Mouse (Mus musculus) limb, embryonic 14.5 days (tissue): ENCODE data around the gene Tbc1d17. TPM values are rescaled to one million over a fixed set of nuclear protein-coding genes. Genes with fewer than 3 reads are reported as not detected.

Source experiments
- ATAC-seq: fragments of 200-750 bp; cut with Nextera tagmentation; 2 replicates; pipeline ENCODE4 v1.8.0; 2017; ENCODE audit warnings: low read depth, moderate number of reproducible peaks, moderate TSS enrichment; ENCODE audit not compliant: low FRiP score
- DNase-seq: peaks from one replicate; pipeline ENCODE4 v3.0.0-alpha.2; 2015; ENCODE audit warnings: low spot score
- H3K27ac ChIP-seq: fragments of 300-500 bp; sonication (generic); replicated peaks from 2 replicates; pipeline ENCODE4 v1.5.1; 2014; ENCODE audit warnings: low read depth, mild to moderate bottlenecking, low read length, moderate library complexity, mixed read lengths
- H3K27me3 ChIP-seq: fragments of 300-500 bp; sonication (generic); 2 replicates; pipeline ENCODE4 v1.6.1; 2014; ENCODE audit warnings: low read length, mixed read lengths; ENCODE audit not compliant: control insufficient read depth, insufficient read depth
- H3K36me3 ChIP-seq: fragments of 300-500 bp; sonication (generic); 2 replicates; pipeline ENCODE4 v1.6.1; 2014; ENCODE audit warnings: mild to moderate bottlenecking, low read length, moderate library complexity, mixed read lengths; ENCODE audit not compliant: control insufficient read depth, insufficient read depth
- H3K4me1 ChIP-seq: fragments of 300-500 bp; sonication (generic); 2 replicates; pipeline ENCODE4 v1.6.1; 2014; ENCODE audit warnings: antibody characterized with exemption, low read length, mixed read lengths; ENCODE audit not compliant: control insufficient read depth, insufficient read depth
- H3K4me2 ChIP-seq: fragments of 300-500 bp; sonication (generic); replicated peaks from 2 replicates; pipeline ENCODE4 v1.6.1; 2014; ENCODE audit warnings: low read depth, mild to moderate bottlenecking, low read length, moderate library complexity; ENCODE audit not compliant: severe bottlenecking
- H3K4me3 ChIP-seq: fragments of 300-500 bp; sonication (generic); replicated peaks from 2 replicates; pipeline ENCODE4 v1.5.1; 2014; ENCODE audit warnings: low read length
- H3K9ac ChIP-seq: fragments of 300-500 bp; sonication (generic); 2 replicates; pipeline ENCODE4 v1.6.1; 2014; ENCODE audit warnings: mild to moderate bottlenecking, low read depth, low read length, moderate library complexity; ENCODE audit not compliant: severe bottlenecking
- H3K9me3 ChIP-seq: fragments of 300-500 bp; sonication (generic); 2 replicates; pipeline ENCODE4 v1.6.1; 2016; ENCODE audit warnings: low read length; ENCODE audit not compliant: control insufficient read depth
- POLR2A ChIP-seq: fragments of 200-500 bp; IDR thresholded peaks from 2 replicates; pipeline ENCODE4 v1.8.0; 2012; ENCODE audit warnings: inconsistent platforms, mild to moderate bottlenecking, moderate library complexity, borderline replicate concordance; ENCODE audit not compliant: insufficient read depth, insufficient read length; ENCODE audit errors: extremely low read depth
- WGBS: fragments of 180-500 bp; shearing (Covaris S2); extraction: QIAGEN DNeasy Blood & Tissue Kit; methylation state at CpG from one replicate; pipeline ENCODE4 v1.1.7; 2014; 5-methylcytosine and 5-hydroxymethylcytosine counted together
- polyA plus RNA-seq, 2 experiments: library from polyadenylated mRNA; depleted of rRNA in 1 of 2; stranded (reverse) in 1 of 2; unstranded in 1 of 2; fragments of >200 nt; fragmentation: Nextera tagmentation in 1 of 2; extraction: Ambion mirVana in 1 of 2; gene quantifications; 2 replicates each; pipeline versions ENCODE4 v1.2.1 to v1.2.3; 2012 to 2014

Tbc1d17 gene
- polyA plus RNA-seq, 2 experiments: 76.0 to 86.0 TPM

DNA sequence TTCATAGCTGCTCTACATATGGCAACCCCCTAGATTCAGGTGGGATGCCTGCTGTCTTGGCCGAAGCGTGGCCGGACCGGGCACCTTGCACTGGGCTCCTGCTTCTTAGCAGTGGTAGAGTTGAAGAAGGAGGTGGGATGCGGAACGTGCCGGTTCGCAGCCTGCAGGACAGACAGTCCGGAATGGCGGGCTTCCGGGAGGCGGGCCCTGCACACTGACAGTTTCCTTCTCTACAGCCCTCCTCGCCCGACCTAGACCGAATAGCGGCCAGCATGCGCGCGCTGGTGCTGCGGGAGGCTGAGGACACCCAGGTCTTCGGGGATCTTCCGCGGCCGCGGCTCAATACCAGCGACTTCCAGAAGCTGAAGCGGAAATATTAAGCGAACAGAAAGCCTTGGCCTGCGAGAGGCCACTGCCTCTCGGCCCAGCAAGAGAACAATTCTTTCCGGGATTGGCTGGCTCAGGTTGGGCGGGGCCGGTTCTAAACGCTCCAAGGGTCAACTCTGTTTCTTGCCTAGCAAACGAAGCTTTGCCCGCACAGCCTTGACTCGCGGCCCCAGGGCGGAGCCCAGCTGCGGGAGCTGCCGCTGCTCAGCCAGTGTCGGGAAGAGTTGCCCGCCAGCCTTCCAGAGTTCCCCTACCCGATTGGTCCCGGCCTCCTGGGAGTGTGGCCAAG lies 5.6 kb upstream of the Tbc1d17 start:
- Histone ChIP-seq H3K9me3 (no peaks in the 10 kb centered on the region), H3K36me3 (peaks cover 16% of the 10 kb centered on the region), H3K4me2 (peak overlapping the region; percentile 95), H3K9ac (peak overlapping the region; percentile 54), H3K27me3 (no peaks in the 10 kb centered on the region), H3K4me3 (peak overlapping the region; percentile 51), H3K4me1 (peaks cover 27% of the 10 kb centered on the region), H3K27ac (peak overlapping the region; percentile 84)
- 2% methylated on average over 45 of the region's 45 CpGs for WGBS
- DNase-seq: peak; percentile 76
- TF ChIP-seq POLR2A: peak; percentile 53; the same call in 1 of the 2 replicates
- ATAC-seq: peak; percentile 17; the same call in 1 of the 2 replicates

GRCm38 (mm10) chr7:44853596-44854355 lies 4.9 kb upstream of the Tbc1d17 start:
- H3K9ac ChIP-seq: peak overlapping the region; percentile 54
- no peak for TF ChIP-seq POLR2A
- ATAC-seq (no peak), DNase-seq (no peak)
- H3K4me2 ChIP-seq: peak overlapping the region; percentile 95
- H3K9me3 ChIP-seq: no peaks in the 10 kb centered on the region
- 31% methylated on average over 26 of the region's 26 CpGs for WGBS
- peak overlapping the region; percentile 51 for H3K4me3 ChIP-seq
- peaks cover 27% of the 10 kb centered on the region for H3K4me1 ChIP-seq
- H3K36me3 ChIP-seq: peaks cover 16% of the 10 kb centered on the region
- H3K27ac ChIP-seq: peak overlapping the region; percentile 84
- H3K27me3 ChIP-seq: no peaks in the 10 kb centered on the region

DNA sequence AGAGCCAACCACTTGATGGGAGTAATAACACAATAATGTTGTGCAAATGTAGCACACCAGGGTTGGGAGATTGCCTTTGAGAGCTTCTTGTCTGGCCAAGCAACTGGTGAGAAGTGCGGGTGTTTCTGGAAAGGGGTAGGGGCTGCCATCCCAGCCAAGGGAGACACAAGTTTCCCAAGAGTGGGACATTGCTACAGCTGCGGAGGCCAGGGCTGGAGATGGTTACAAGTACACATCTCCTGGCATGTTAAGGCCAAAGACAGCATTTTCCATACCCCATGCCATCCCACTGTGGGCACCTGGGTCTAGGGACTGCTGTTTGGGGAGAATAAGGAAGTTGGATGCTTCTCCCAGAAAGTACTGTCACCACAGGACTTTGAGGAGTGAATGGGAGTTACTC lies 4.2 kb upstream of the Tbc1d17 start:
- no peak overlapping the region for H3K4me2 ChIP-seq
- 95% methylated on average over 2 of the region's 2 CpGs for WGBS
- no peaks in the 10 kb centered on the region for H3K9me3 ChIP-seq
- no peak overlapping the region for H3K27ac ChIP-seq
- no peak overlapping the region for H3K4me3 ChIP-seq
- no peak for TF ChIP-seq POLR2A
- peaks cover 16% of the 10 kb centered on the region for H3K36me3 ChIP-seq
- peaks cover 27% of the 10 kb centered on the region for H3K4me1 ChIP-seq
- DNase-seq (no peak), ATAC-seq (no peak)
- H3K9ac ChIP-seq: no peak overlapping the region
- no peaks in the 10 kb centered on the region for H3K27me3 ChIP-seq

DNA sequence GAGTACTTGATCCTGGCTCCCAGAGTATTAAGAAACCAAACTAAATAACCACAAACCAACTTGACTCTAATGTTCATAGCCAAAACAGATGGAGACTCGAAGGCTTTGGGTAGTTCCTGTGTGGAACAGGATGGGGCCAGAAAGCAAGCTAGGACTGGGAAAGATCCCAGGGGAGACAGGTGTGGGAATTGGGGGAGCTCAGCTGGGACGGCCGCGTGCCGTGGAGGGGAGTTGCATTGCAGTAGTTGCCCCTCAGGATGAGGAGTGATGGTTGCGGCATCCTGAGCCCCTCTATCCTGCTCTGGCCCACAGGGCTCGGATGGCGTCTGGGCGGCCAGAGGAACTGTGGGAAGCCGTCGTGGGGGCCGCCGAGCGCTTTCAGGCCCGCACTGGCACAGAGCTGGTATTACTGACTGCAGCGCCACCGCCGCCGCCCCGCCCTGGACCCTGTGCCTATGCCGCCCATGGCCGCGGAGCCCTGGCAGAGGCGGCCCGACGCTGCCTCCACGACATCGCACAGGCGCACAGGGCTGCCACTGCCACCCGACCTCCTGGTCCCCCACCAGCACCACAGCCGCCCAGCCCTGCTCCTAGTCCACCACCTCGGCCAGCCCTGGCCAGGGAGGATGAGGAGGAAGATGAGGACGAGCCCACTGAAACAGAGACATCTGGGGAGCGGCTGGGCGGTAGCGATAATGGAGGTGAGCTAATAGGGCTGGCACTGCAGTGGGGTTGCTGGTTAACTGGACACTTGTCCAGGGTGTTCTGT lies 3.6 kb upstream of the Tbc1d17 start:
- Histone ChIP-seq H3K4me3 (no peak overlapping the region), H3K4me1 (peaks cover 28% of the 10 kb centered on the region), H3K27me3 (no peaks in the 10 kb centered on the region), H3K27ac (no peak overlapping the region), H3K36me3 (peaks cover 16% of the 10 kb centered on the region), H3K4me2 (no peak overlapping the region), H3K9ac (no peak overlapping the region), H3K9me3 (no peaks in the 10 kb centered on the region)
- TF ChIP-seq POLR2A: no peak
- no peak for DNase-seq
- WGBS: 92% methylated on average over 34 of the region's 36 CpGs
- no peak for ATAC-seq

DNA sequence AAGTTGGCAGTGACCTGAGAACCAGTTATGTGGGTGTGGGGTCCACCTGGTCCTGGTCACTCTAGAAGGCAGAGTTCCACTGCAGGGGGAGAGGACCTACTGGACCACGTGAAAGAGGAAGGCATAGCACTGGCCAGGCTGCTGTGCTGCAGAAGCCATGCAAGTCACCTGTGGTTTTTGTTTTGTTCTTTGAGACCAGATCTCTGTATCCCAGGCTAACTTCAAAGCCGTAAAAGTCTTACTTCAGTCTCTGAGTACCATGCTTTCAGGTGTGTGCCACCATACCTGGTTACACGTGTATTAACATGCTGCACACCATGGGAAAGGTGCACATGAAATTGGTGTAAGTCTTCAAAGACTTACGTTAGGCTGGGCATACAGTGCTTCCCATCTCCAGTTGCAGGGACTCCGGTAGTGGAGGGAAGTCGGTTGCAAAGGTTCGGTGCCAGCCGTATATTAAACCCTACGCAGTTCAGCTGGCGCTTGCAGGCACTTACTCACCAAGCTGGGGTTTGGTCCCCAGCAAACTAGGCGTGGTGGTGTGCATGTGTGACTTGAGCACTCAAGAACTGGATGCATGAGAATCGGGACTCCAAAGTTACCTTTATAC lies 2.9 kb upstream of the Tbc1d17 start:
- Histone ChIP-seq H3K4me1 (peaks cover 29% of the 10 kb centered on the region), H3K27ac (no peak overlapping the region), H3K4me3 (no peak overlapping the region), H3K4me2 (no peak overlapping the region), H3K9ac (no peak overlapping the region), H3K9me3 (no peaks in the 10 kb centered on the region), H3K27me3 (no peaks in the 10 kb centered on the region), H3K36me3 (peaks cover 20% of the 10 kb centered on the region)
- WGBS: 91% methylated on average over 12 of the region's 12 CpGs
- no peak for TF ChIP-seq POLR2A
- ATAC-seq (no peak), DNase-seq (no peak)
